Mouse (Mus musculus): ENCODE measurements around the gene Tax1bp1. TPM values are rescaled to one million over a fixed set of nuclear protein-coding genes. Genes with fewer than 3 reads are reported as not detected.

Tax1bp1 gene
- polyA plus RNA-seq, 2 experiments = 32.3 to 98.9 TPM

DNA sequence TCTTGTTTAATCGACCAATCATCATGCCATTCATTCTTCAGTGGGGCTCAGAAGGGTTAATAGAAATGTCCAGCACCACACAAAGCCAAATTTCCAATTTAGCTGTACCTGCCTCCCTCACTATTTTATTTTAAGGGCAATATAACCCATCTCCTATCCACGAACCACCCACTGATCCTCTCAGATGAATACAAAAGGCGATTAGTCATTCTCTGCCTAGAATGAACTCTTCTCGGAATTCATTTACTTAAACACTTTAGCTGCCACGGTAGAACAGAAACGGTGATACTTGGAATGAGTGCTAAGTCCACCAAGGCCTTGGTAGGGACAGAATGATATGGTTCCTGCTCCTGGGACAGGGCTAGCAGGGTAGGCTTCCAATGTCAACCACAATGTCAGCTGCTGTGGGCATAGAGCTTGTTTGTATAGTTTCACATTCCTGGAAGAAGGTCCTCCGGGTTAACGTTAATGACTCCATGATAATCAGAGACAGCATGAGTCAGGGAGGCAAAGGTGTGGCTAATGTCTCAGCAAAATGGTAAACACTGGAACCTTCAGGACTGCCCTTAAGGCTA lies 33.0 kb upstream of the Tax1bp1 start:
- TF ChIP-seq CTCF (IDR thresholded peaks at IDR 0.05; ENCODE audit: low read depth) (no peak), EP300 (IDR thresholded peaks at IDR 0.05; ENCODE audit: low read depth) (no peak)
- WGBS (ENCODE audit: insufficient replicate concordance) = 40% methylated on average over 8 of the region's 8 CpGs
- Histone ChIP-seq H3K27ac (no peak overlapping the region), H3K4me1 (replicated peaks; ENCODE audit: control insufficient read depth in 2 of 2, insufficient read depth in 2 of 2, low read length in 1 of 2) (peaks cover 0 to 2% of the 10 kb centered on the region in 2 experiments; a peak in 1 of 4 replicates), H3K36me3 (replicated peaks; ENCODE audit: control insufficient read depth, insufficient read depth, low read depth) (no peaks in the 10 kb centered on the region), H3K9me3 (ENCODE audit: control insufficient read depth, low read length) (no peaks in the 10 kb centered on the region), H3K9ac (replicated peaks) (no peak overlapping the region), H3K4me3 (ENCODE audit: insufficient read depth in 1 of 2, low read depth in 2 of 2, low read length in 2 of 2) (no peak overlapping the region), H3K4me2 (ENCODE audit: low read depth) (no peak overlapping the region), H3K27me3 (ENCODE audit: control insufficient read depth, insufficient read depth, low read length) (no peaks in the 10 kb centered on the region)
- DNase-seq (ENCODE audit: low read depth in 3 of 3, low spot score in 3 of 3) (no peak), ATAC-seq (ENCODE audit: insufficient read depth) (no peak)

DNA sequence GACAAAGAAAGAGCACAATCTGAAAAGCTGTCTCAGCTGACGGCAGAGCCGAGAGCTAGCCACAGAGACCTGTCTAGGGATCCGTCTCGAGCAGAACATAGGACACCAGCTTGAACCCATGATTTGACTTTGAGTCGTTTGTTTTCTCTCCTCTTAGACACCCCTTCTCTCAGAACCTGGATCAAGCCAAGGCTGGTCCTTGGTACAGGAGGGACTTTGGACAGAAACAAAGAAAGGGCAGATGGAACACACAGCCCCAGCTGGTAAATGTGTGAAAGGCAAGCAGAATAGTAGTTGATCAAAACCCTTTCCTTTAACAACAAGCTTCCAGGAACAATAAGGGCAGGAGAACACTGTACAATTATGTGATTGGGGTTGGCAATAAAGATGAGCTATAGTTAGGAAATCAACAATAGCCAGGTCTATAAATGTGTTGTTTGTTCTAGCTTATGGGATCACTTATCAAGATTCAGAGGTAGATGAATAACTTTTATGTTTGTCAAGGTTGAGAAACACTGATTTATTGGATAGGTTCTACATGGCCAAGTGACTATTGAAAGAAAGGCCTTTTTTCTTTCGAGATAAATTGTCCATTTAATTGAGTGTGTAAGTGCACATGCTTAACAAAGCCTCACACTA lies 31.6 kb upstream of the Tax1bp1 start:
- Histone ChIP-seq H3K9me3 (ENCODE audit: control insufficient read depth, low read length) (no peaks in the 10 kb centered on the region), H3K9ac (replicated peaks) (no peak overlapping the region), H3K4me2 (ENCODE audit: low read depth) (no peak overlapping the region), H3K4me3 (ENCODE audit: insufficient read depth in 1 of 2, low read depth in 2 of 2, low read length in 2 of 2) (no peak overlapping the region), H3K36me3 (replicated peaks; ENCODE audit: control insufficient read depth, insufficient read depth, low read depth) (no peaks in the 10 kb centered on the region), H3K4me1 (replicated peaks; ENCODE audit: control insufficient read depth in 2 of 2, insufficient read depth in 2 of 2, low read length in 1 of 2) (no peaks in the 10 kb centered on the region), H3K27me3 (ENCODE audit: control insufficient read depth, insufficient read depth, low read length) (no peaks in the 10 kb centered on the region), H3K27ac (no peak overlapping the region)
- no peak for ATAC-seq (ENCODE audit: insufficient read depth)
- 57% methylated on average over 6 of the region's 6 CpGs for WGBS (ENCODE audit: insufficient replicate concordance)
- TF ChIP-seq EP300 (IDR thresholded peaks at IDR 0.05; ENCODE audit: low read depth) = no peak
- TF ChIP-seq CTCF (IDR thresholded peaks at IDR 0.05; ENCODE audit: low read depth) = no peak
- no peak for DNase-seq (ENCODE audit: low read depth in 3 of 3, low spot score in 3 of 3)

DNA sequence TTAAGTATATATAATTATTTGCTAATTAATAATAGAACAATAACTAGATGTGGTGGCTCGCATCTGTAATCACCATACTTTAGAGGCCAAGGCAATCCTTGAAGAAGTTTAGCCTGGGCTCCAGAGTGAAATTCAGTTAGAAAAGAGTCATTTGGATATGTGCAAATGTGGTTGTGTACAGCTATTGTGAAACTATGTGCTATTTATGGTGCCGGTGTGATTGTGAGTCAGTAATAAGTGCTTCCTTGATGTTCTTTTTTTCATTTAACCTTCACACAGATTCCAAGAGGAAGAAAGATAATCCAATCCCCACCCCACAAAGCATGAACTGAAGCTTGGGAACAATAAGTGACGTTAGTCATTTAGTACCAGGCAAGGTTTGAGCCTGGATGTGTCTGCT lies 30.9 kb upstream of the Tax1bp1 start:
- ATAC-seq (ENCODE audit: insufficient read depth) = no peak
- Histone ChIP-seq H3K36me3 (replicated peaks; ENCODE audit: control insufficient read depth, insufficient read depth, low read depth) (no peaks in the 10 kb centered on the region), H3K27ac (no peak overlapping the region), H3K4me3 (ENCODE audit: insufficient read depth in 1 of 2, low read depth in 2 of 2, low read length in 2 of 2) (no peak overlapping the region), H3K27me3 (ENCODE audit: control insufficient read depth, insufficient read depth, low read length) (no peaks in the 10 kb centered on the region), H3K4me2 (ENCODE audit: low read depth) (no peak overlapping the region), H3K9ac (replicated peaks) (no peak overlapping the region), H3K9me3 (ENCODE audit: control insufficient read depth, low read length) (no peaks in the 10 kb centered on the region), H3K4me1 (replicated peaks; ENCODE audit: control insufficient read depth in 2 of 2, insufficient read depth in 2 of 2, low read length in 1 of 2) (no peaks in the 10 kb centered on the region)
- 60% methylated on average over 3 of the region's 3 CpGs for WGBS (ENCODE audit: insufficient replicate concordance)
- TF ChIP-seq CTCF (IDR thresholded peaks at IDR 0.05; ENCODE audit: low read depth) (no peak), EP300 (IDR thresholded peaks at IDR 0.05; ENCODE audit: low read depth) (no peak)
- DNase-seq (ENCODE audit: low read depth in 3 of 3, low spot score in 3 of 3) = no peak

DNA sequence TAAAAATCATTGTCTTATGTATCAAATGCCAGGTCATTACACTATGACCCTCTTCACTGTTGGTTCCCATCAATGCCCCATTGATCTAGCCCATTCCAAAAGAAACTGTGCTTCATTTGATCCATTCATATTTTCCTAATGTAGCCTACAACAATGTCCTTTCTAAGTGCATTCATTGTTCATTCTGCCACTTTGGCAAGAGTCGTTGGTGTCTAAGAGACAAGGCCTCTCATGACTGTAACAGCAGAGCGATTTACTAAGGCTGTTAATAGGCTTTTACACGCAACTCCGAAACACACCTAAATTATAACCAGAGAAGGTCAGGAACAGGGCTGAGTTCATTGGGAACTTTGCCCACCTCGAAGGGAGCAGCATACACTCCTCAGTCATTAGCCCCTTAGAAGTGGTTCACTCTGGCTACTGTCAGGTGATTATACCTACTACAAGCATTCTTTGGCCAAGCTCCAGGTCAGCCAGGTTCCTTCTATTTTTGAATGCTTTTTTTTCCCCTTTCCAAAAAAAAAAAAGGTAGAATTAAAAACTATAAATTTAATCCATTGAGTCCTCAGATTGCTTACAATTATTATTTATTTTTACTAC lies 26.5 kb upstream of the Tax1bp1 start:
- no peak overlapping the region for H3K27ac ChIP-seq
- no peaks in the 10 kb centered on the region for H3K9me3 ChIP-seq (ENCODE audit: control insufficient read depth, low read length)
- H3K36me3 ChIP-seq (replicated peaks; ENCODE audit: control insufficient read depth, insufficient read depth, low read depth) = no peaks in the 10 kb centered on the region
- ATAC-seq (ENCODE audit: insufficient read depth) = no peak
- 66% methylated on average over 5 of the region's 5 CpGs for WGBS (ENCODE audit: insufficient replicate concordance)
- no peak overlapping the region for H3K9ac ChIP-seq (replicated peaks)
- no peaks in the 10 kb centered on the region for H3K27me3 ChIP-seq (ENCODE audit: control insufficient read depth, insufficient read depth, low read length)
- no peak overlapping the region for H3K4me3 ChIP-seq (ENCODE audit: insufficient read depth in 1 of 2, low read depth in 2 of 2, low read length in 2 of 2)
- DNase-seq (ENCODE audit: low read depth in 3 of 3, low spot score in 3 of 3) = no peak
- H3K4me1 ChIP-seq (replicated peaks; ENCODE audit: control insufficient read depth in 2 of 2, insufficient read depth in 2 of 2, low read length in 1 of 2) = no peaks in the 10 kb centered on the region
- H3K4me2 ChIP-seq (ENCODE audit: low read depth) = no peak overlapping the region
- no peak for TF ChIP-seq EP300 (IDR thresholded peaks at IDR 0.05; ENCODE audit: low read depth)
- no peak for TF ChIP-seq CTCF (IDR thresholded peaks at IDR 0.05; ENCODE audit: low read depth)

DNA sequence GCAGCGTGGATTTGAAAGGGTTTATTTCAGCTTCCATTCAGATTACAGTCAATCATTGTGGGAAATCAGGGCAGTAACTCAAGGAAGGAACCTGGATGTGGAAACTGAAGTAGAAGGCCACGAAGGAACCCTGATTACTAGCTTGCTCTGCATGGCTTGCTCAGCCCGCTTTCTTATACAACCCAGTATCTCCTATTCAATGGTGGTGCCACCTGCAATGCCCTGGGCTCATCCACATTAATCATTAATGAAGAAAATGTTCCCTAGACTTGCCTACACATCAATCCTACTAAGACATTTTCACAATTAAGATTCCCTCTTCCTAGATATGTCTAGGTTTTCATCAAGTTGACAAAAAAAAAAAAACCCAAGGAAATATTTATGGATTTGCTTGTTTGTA lies 23.2 kb upstream of the Tax1bp1 start:
- no peak overlapping the region for H3K4me2 ChIP-seq (ENCODE audit: low read depth)
- H3K27me3 ChIP-seq (ENCODE audit: control insufficient read depth, insufficient read depth, low read length) = no peaks in the 10 kb centered on the region
- 59% methylated on average over 3 of the region's 3 CpGs for WGBS (ENCODE audit: insufficient replicate concordance)
- H3K27ac ChIP-seq = no peak overlapping the region
- ATAC-seq (ENCODE audit: insufficient read depth) = no peak
- no peaks in the 10 kb centered on the region for H3K4me1 ChIP-seq (replicated peaks; ENCODE audit: control insufficient read depth in 2 of 2, insufficient read depth in 2 of 2, low read length in 1 of 2)
- DNase-seq (ENCODE audit: low read depth in 3 of 3, low spot score in 3 of 3) = no peak
- no peak overlapping the region for H3K9ac ChIP-seq (replicated peaks)
- no peaks in the 10 kb centered on the region for H3K36me3 ChIP-seq (replicated peaks; ENCODE audit: control insufficient read depth, insufficient read depth, low read depth)
- no peak for TF ChIP-seq CTCF (IDR thresholded peaks at IDR 0.05; ENCODE audit: low read depth)
- TF ChIP-seq EP300 (IDR thresholded peaks at IDR 0.05; ENCODE audit: low read depth) = no peak
- no peak overlapping the region for H3K4me3 ChIP-seq (ENCODE audit: insufficient read depth in 1 of 2, low read depth in 2 of 2, low read length in 2 of 2)
- no peaks in the 10 kb centered on the region for H3K9me3 ChIP-seq (ENCODE audit: control insufficient read depth, low read length)

Data from liver, embryonic 14.5 days (tissue).